Mouse (Mus musculus) MEL (cell line): ENCODE results near the gene Cp. TPM values are rescaled to one million over a fixed set of nuclear protein-coding genes. Genes with fewer than 3 reads are reported as not detected.

Source experiments
- DNase-seq: peaks from one replicate; pipeline ENCODE4 v3.0.0; 2011; ENCODE audit warnings: low read depth, low spot score
- H3K27ac ChIP-seq: 2 replicates; pipeline ENCODE4 v1.5.1; 2012; ENCODE audit warnings: low read depth, mild to moderate bottlenecking, control low read depth, low read length, moderate library complexity; ENCODE audit not compliant: control insufficient read depth
- H3K27me3 ChIP-seq, 2 experiments: fragments of 150-350 bp in 1 of 2; sonication (generic) in 1 of 2; 2 replicates each; pipeline ENCODE4 v1.6.1; 2012; ENCODE audit warnings: low read length in 2 of 2, mild to moderate bottlenecking in 2 of 2, improper control_type of control experiment in 1 of 2, moderate library complexity in 1 of 2; ENCODE audit not compliant: insufficient read depth in 2 of 2, control insufficient read depth in 1 of 2
- H3K36me3 ChIP-seq, 2 experiments: 2 replicates each; pipeline ENCODE4 v1.6.1; 2012 to 2014; ENCODE audit warnings: low read length in 2 of 2, improper control_type of control experiment in 1 of 2, inconsistent platforms in 1 of 2, mild to moderate bottlenecking in 1 of 2; ENCODE audit not compliant: insufficient read depth in 2 of 2, control insufficient read depth in 1 of 2
- H3K4me1 ChIP-seq, 2 experiments: fragments of 150-350 bp in 1 of 2; sonication (generic) in 1 of 2; 2 replicates each; pipeline ENCODE4 v1.6.1; 2012; ENCODE audit warnings: low read length in 2 of 2, improper control_type of control experiment in 1 of 2, mild to moderate bottlenecking in 1 of 2; ENCODE audit not compliant: insufficient read depth in 2 of 2, control insufficient read depth in 1 of 2
- H3K4me3 ChIP-seq, 2 experiments: fragments of 150-350 bp in 1 of 2; sonication (generic) in 1 of 2; 2 replicates each; pipeline ENCODE4 v1.5.1; 2012; ENCODE audit warnings: low read depth in 2 of 2, low read length in 2 of 2, mild to moderate bottlenecking in 2 of 2, moderate library complexity in 2 of 2, control low read depth in 1 of 2, improper control_type of control experiment in 1 of 2; ENCODE audit not compliant: control insufficient read depth in 1 of 2, insufficient read depth in 1 of 2
- H3K79me2 ChIP-seq: 2 replicates; pipeline ENCODE4 v1.6.1; 2012; ENCODE audit warnings: mild to moderate bottlenecking, low read length, moderate library complexity; ENCODE audit not compliant: control insufficient read depth, poor library complexity, insufficient read depth
- H3K9ac ChIP-seq: 2 replicates; pipeline ENCODE4 v1.6.1; 2012; ENCODE audit warnings: low read depth, mild to moderate bottlenecking, control low read depth, low read length, moderate library complexity; ENCODE audit not compliant: control insufficient read depth, poor library complexity, severe bottlenecking
- H3K9me3 ChIP-seq: fragments of 150-350 bp; sonication (generic); replicated peaks from 2 replicates; pipeline ENCODE4 v1.6.1; 2012; ENCODE audit warnings: mild to moderate bottlenecking, low read length, improper control_type of control experiment, moderate library complexity; ENCODE audit not compliant: insufficient read depth
- BHLHE40 ChIP-seq: IDR thresholded peaks from 2 replicates; pipeline ENCODE4 v1.6.1; 2012; ENCODE audit warnings: low read depth, mild to moderate bottlenecking, inconsistent platforms, low read length, improper control_type of control experiment, borderline replicate concordance
- CHD2 ChIP-seq: IDR thresholded peaks from 2 replicates; pipeline ENCODE4 v1.6.1; 2011; ENCODE audit warnings: low read length, improper control_type of control experiment
- ELF1 ChIP-seq: IDR thresholded peaks from 2 replicates; pipeline ENCODE4 v1.6.1; 2014; ENCODE audit warnings: low read depth, mild to moderate bottlenecking, inconsistent platforms, low read length, improper control_type of control experiment, moderate library complexity
- ETS1 ChIP-seq: IDR thresholded peaks from 2 replicates; pipeline ENCODE4 v1.6.1; 2012; ENCODE audit warnings: low read depth, mild to moderate bottlenecking, inconsistent platforms, low read length, improper control_type of control experiment, moderate library complexity
- HCFC1 ChIP-seq: IDR thresholded peaks from 2 replicates; pipeline ENCODE4 v1.6.1; 2012; ENCODE audit warnings: low read depth, mild to moderate bottlenecking, inconsistent platforms, low read length, improper control_type of control experiment, moderate library complexity
- JUND ChIP-seq: IDR thresholded peaks from 2 replicates; pipeline ENCODE4 v1.6.1; 2011; ENCODE audit warnings: low read depth, mild to moderate bottlenecking, improper control_type of control experiment, low read length
- MAZ ChIP-seq: IDR thresholded peaks from 2 replicates; pipeline ENCODE4 v1.6.1; 2012; ENCODE audit warnings: low read depth, mild to moderate bottlenecking, inconsistent platforms, low read length, improper control_type of control experiment
- MEF2A ChIP-seq: IDR thresholded peaks from 2 replicates; pipeline ENCODE4 v1.6.1; 2014; ENCODE audit warnings: low read depth, mild to moderate bottlenecking, inconsistent platforms, low read length, improper control_type of control experiment; ENCODE audit not compliant: poor library complexity, insufficient replicate concordance, severe bottlenecking; ENCODE audit errors: extremely low read depth
- MYB ChIP-seq: IDR thresholded peaks from 2 replicates; pipeline ENCODE4 v1.6.1; 2011; ENCODE audit warnings: mild to moderate bottlenecking, low read depth, low read length, improper control_type of control experiment
- MYC ChIP-seq: IDR thresholded peaks from 2 replicates; pipeline ENCODE4 v1.6.1; 2011; ENCODE audit warnings: low read depth, mild to moderate bottlenecking, low read length, improper control_type of control experiment, moderate library complexity
- NELFE ChIP-seq: IDR thresholded peaks from 2 replicates; pipeline ENCODE4 v1.6.1; 2011; ENCODE audit warnings: low read depth, low read length, improper control_type of control experiment
- POLR2AphosphoS2 ChIP-seq: IDR thresholded peaks from 2 replicates; pipeline ENCODE4 v1.6.1; 2011; ENCODE audit warnings: low read length, improper control_type of control experiment
- RAD21 ChIP-seq: IDR thresholded peaks from 2 replicates; pipeline ENCODE4 v1.6.1; 2011; ENCODE audit warnings: mild to moderate bottlenecking, low read depth, low read length, improper control_type of control experiment
- SIN3A ChIP-seq: IDR thresholded peaks from 2 replicates; pipeline ENCODE4 v1.6.1; 2012; ENCODE audit warnings: low read length, improper control_type of control experiment, inconsistent platforms
- TCF12 ChIP-seq: IDR thresholded peaks from 2 replicates; pipeline ENCODE4 v1.6.1; 2014; ENCODE audit warnings: low read depth, mild to moderate bottlenecking, inconsistent platforms, low read length, improper control_type of control experiment, moderate library complexity
- USF1 ChIP-seq: IDR thresholded peaks from 2 replicates; pipeline ENCODE4 v1.6.1; 2014; ENCODE audit warnings: low read depth, mild to moderate bottlenecking, inconsistent platforms, low read length, improper control_type of control experiment, moderate library complexity
- USF2 ChIP-seq, 2 experiments: IDR thresholded peaks; 2 replicates each; pipeline ENCODE4 v1.6.1; 2011 to 2012; ENCODE audit warnings: improper control_type of control experiment in 2 of 2, low read length in 2 of 2, borderline replicate concordance in 1 of 2, inconsistent platforms in 1 of 2, low read depth in 1 of 2, mild to moderate bottlenecking in 1 of 2; ENCODE audit not compliant: insufficient read depth in 1 of 2
- ZC3H11A ChIP-seq: IDR thresholded peaks from 2 replicates; pipeline ENCODE4 v1.6.1; 2012; ENCODE audit warnings: low read depth, mild to moderate bottlenecking, inconsistent platforms, low read length, improper control_type of control experiment
- ZNF384 ChIP-seq: IDR thresholded peaks from 2 replicates; pipeline ENCODE4 v1.6.1; 2012; ENCODE audit warnings: low read depth, mild to moderate bottlenecking, inconsistent platforms, low read length, improper control_type of control experiment
- polyA plus RNA-seq, 2 experiments: library from polyadenylated mRNA; stranded (reverse) in 1 of 2; unstranded in 1 of 2; fragments of >175 nt in 1 of 2; fragments of >200 nt in 1 of 2; gene quantifications; 2 replicates each; pipeline versions ENCODE4 v1.2.1 to v1.2.4; 2012; ENCODE audit warnings: low replicate concordance in 2 of 2, low read depth in 1 of 2; ENCODE audit not compliant: insufficient read length in 2 of 2, insufficient read depth in 1 of 2, missing spikeins in 1 of 2
- total RNA-seq: library from RNA; depleted of rRNA; stranded (reverse); fragments of 300-350 nt; gene quantifications from 2 replicates; pipeline ENCODE4 v1.2.3, GENCODE M21; 2012

Cp gene
- total and polyA plus RNA-seq, 3 experiments = 0.04 TPM; not detected in 2

DNA sequence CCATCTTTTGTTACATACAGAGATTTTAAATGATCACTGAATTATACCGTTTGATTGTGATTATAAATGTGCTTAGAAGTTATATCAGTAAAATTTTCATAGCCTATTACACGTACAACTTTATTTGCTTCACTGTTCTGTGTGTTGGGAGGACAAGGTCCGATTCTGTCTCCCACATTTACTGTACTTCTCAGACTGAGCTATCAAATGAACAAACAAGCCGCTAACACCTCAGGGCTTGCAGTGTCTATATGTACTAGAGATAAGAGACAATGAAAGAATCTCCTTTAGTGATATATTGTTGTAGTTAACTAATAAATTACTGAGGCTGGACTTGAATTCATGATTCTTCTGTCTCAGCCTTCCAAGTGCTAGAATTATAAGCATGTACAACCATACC, 50.4 kb downstream of the Cp start:
- TF ChIP-seq POLR2AphosphoS2 (no peak), MEF2A (no peak), RAD21 (no peak), USF1 (no peak), NELFE (no peak), ZNF384 (no peak), JUND (no peak), CHD2 (no peak), ZC3H11A (no peak), MYC (no peak), TCF12 (no peak), ETS1 (no peak), SIN3A (no peak)
- Histone ChIP-seq H3K9ac (no peak overlapping the region), H3K36me3 (peaks cover 0 to 5% of the 10 kb centered on the region in 2 experiments; a peak in 2 of 4 replicates), H3K4me1 (no peaks in the 10 kb centered on the region), H3K9me3 (no peaks in the 10 kb centered on the region), H3K79me2 (no peaks in the 10 kb centered on the region), H3K4me3 (no peak overlapping the region), H3K27ac (no peak overlapping the region), H3K27me3 (no peaks in the 10 kb centered on the region)
- DNase-seq = no peak

DNA sequence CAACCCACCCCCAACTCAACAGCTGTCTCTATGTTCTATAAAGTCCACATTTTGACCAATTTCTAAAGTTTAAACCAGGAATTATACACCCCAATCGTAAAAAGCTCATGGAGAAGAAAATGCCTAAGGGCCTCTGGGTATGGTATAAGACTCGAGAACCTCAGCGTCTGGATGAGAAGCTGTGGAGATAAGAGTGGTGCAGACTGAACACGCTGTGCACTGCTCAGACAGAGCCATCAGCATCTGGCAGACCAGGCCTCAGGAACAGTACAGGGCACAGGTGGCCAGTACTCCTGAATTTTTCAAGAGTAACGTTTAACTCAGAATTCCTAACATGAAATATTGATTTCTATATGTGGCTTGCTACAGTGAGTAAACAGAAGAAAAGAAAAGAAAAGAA, 50.9 kb downstream of the Cp start:
- DNase-seq = no peak
- Histone ChIP-seq H3K36me3 (peaks cover 0 to 9% of the 10 kb centered on the region in 2 experiments; a peak in 2 of 4 replicates), H3K4me1 (no peaks in the 10 kb centered on the region), H3K4me3 (no peak overlapping the region), H3K9me3 (no peaks in the 10 kb centered on the region), H3K27me3 (no peaks in the 10 kb centered on the region), H3K9ac (no peak overlapping the region), H3K79me2 (no peaks in the 10 kb centered on the region), H3K27ac (no peak overlapping the region)
- TF ChIP-seq MYC (no peak), TCF12 (no peak), MAZ (no peak), JUND (no peak), MYB (no peak), MEF2A (no peak), ETS1 (no peak), BHLHE40 (no peak), ELF1 (no peak), HCFC1 (no peak), CHD2 (no peak), USF2 (IDR thresholded peaks at IDR 0.05; ENCODE audit: borderline replicate concordance in 1 of 2, insufficient read depth in 1 of 2, low read depth in 1 of 2, low read length in 2 of 2) (no peak)
